Comparison of ENCODE assay signal across 15 mouse cellular contexts in the genomic region with DNA sequence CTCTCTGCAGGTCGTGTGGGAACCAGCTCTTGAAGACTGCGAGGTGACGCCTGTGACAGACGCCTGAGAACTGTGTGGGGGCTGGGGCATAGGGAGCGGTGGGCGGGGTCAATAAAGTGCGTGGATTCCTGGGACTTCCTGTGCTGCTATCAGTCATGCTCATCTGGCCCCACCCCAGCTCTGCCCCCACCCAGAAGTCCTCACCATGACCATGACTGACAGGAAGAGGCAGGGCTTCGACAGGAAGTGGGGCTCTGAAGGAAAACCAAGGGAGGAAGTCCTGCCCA. TPM values are rescaled to one million over a fixed set of nuclear protein-coding genes. Genes with fewer than 3 reads are reported as not detected.
DNase-seq lines count a peak whose midpoint lies in the region; ATAC-seq lines count a peak whose summit lies in the region.
"Had no signal": no experiment of that assay in that cellular context is flagged by ENCODE, and none has a peak within 500 bp of the region (broad histone marks: within the 10 kb centered on the region; RNA-seq: fewer than 3 reads in every experiment).

No protein-coding gene starts in this region.

- H3K4me1 ChIP-seq in hindbrain, embryonic 11.5 days (replicated peaks; ENCODE audit: control insufficient read depth, insufficient read depth, low read length), result no peaks in the 10 kb centered on the region
- no peaks in the 10 kb centered on the region for H3K4me1 ChIP-seq in hindbrain, embryonic 10.5 days (replicated peaks)
- H3K4me1 ChIP-seq in midbrain, embryonic 10.5 days, result no peaks in the 10 kb centered on the region
- H3K4me1 ChIP-seq in midbrain, embryonic 15.5 days, result no peaks in the 10 kb centered on the region
- H3K4me1 ChIP-seq in intestine, embryonic 16.5 days (ENCODE audit: control insufficient read depth, insufficient read depth, low read length), result no peaks in the 10 kb centered on the region
- no peaks in the 10 kb centered on the region for H3K4me1 ChIP-seq in neural tube, embryonic 14.5 days (ENCODE audit: control insufficient read depth, insufficient read depth, low read length)
- H3K4me1 ChIP-seq: forebrain, embryonic 13.5 days; stomach, embryonic 15.5 days had no signal

- no peaks in the 10 kb centered on the region for H3K27me3 ChIP-seq in hindbrain, embryonic 11.5 days (ENCODE audit: control insufficient read depth, insufficient read depth, low read length)
- no peaks in the 10 kb centered on the region for H3K27me3 ChIP-seq in hindbrain, embryonic 10.5 days (ENCODE audit: insufficient read depth, poor library complexity, severe bottlenecking)
- no peaks in the 10 kb centered on the region for H3K27me3 ChIP-seq in midbrain, embryonic 10.5 days (ENCODE audit: low read depth, poor library complexity, severe bottlenecking)
- no peaks in the 10 kb centered on the region for H3K27me3 ChIP-seq in midbrain, embryonic 15.5 days (replicated peaks)
- no peaks in the 10 kb centered on the region for H3K27me3 ChIP-seq in intestine, embryonic 16.5 days (replicated peaks; ENCODE audit: control insufficient read depth, insufficient read depth, low read length)
- H3K27me3 ChIP-seq in neural tube, embryonic 14.5 days (ENCODE audit: control insufficient read depth, insufficient read depth, low read length), result no peaks in the 10 kb centered on the region
- H3K27me3 ChIP-seq: forebrain, embryonic 13.5 days; stomach, embryonic 15.5 days had no signal

- no peak overlapping the region for H3K4me3 ChIP-seq in hindbrain, embryonic 11.5 days (ENCODE audit: low read depth, low read length)
- no peak overlapping the region for H3K4me3 ChIP-seq in hindbrain, embryonic 10.5 days
- no peak overlapping the region for H3K4me3 ChIP-seq in midbrain, embryonic 10.5 days
- H3K4me3 ChIP-seq in midbrain, embryonic 15.5 days, result no peak overlapping the region
- H3K4me3 ChIP-seq in intestine, embryonic 16.5 days (ENCODE audit: low read length), result no peak overlapping the region
- no peak overlapping the region for H3K4me3 ChIP-seq in neural tube, embryonic 14.5 days (ENCODE audit: low read depth, low read length)
- H3K4me3 ChIP-seq: forebrain, embryonic 13.5 days; heart, adult 2 months; stomach, embryonic 15.5 days had no signal

- H3K27ac ChIP-seq in hindbrain, embryonic 11.5 days (ENCODE audit: low read depth, low read length), result no peak overlapping the region
- H3K27ac ChIP-seq in hindbrain, embryonic 10.5 days, result no peak overlapping the region
- H3K27ac ChIP-seq in midbrain, embryonic 10.5 days (replicated peaks), result no peak overlapping the region
- no peak overlapping the region for H3K27ac ChIP-seq in midbrain, embryonic 15.5 days
- no peak overlapping the region for H3K27ac ChIP-seq in intestine, embryonic 16.5 days (ENCODE audit: low read length)
- no peak overlapping the region for H3K27ac ChIP-seq in neural tube, embryonic 14.5 days (ENCODE audit: low read depth, low read length)
- H3K27ac ChIP-seq: forebrain, embryonic 13.5 days; heart, adult 2 months; stomach, embryonic 15.5 days had no signal

- WGBS in hindbrain, embryonic 11.5 days, result 94% methylated on average over 8 of the region's 8 CpGs
- 94% methylated on average over 8 of the region's 8 CpGs for WGBS in hindbrain, embryonic 10.5 days
- 92% methylated on average over 8 of the region's 8 CpGs for WGBS in midbrain, embryonic 10.5 days
- 91% methylated on average over 8 of the region's 8 CpGs for WGBS in midbrain, embryonic 15.5 days
- WGBS in intestine, embryonic 16.5 days, result 96% methylated on average over 8 of the region's 8 CpGs
- WGBS in neural tube, embryonic 14.5 days, result 94% methylated on average over 8 of the region's 8 CpGs

- no peak overlapping the region for H3K4me2 ChIP-seq in hindbrain, embryonic 11.5 days (replicated peaks; ENCODE audit: low read depth, low read length)
- no peak overlapping the region for H3K4me2 ChIP-seq in midbrain, embryonic 15.5 days
- H3K4me2 ChIP-seq in intestine, embryonic 16.5 days (ENCODE audit: low read depth, low read length), result no peak overlapping the region
- no peak overlapping the region for H3K4me2 ChIP-seq in neural tube, embryonic 14.5 days (ENCODE audit: low read depth, low read length)
- H3K4me2 ChIP-seq: forebrain, embryonic 13.5 days; stomach, embryonic 15.5 days had no signal

- H3K9me3 ChIP-seq in hindbrain, embryonic 11.5 days (ENCODE audit: control insufficient read depth, low read length), result peaks cover 9% of the 10 kb centered on the region
- H3K9me3 ChIP-seq in hindbrain, embryonic 10.5 days, result peaks cover 43% of the 10 kb centered on the region
- peaks cover 57% of the 10 kb centered on the region for H3K9me3 ChIP-seq in midbrain, embryonic 10.5 days (replicated peaks)
- peaks cover 3% of the 10 kb centered on the region; the same call in 1 of the 2 replicates for H3K9me3 ChIP-seq in midbrain, embryonic 15.5 days
- peaks cover 33% of the 10 kb centered on the region for H3K9me3 ChIP-seq in intestine, embryonic 16.5 days (ENCODE audit: control insufficient read depth, low read length)
- peaks cover 6% of the 10 kb centered on the region for H3K9me3 ChIP-seq in neural tube, embryonic 14.5 days (ENCODE audit: control insufficient read depth, low read length)
- H3K9me3 ChIP-seq: stomach, embryonic 15.5 days had no signal

- no peak overlapping the region for H3K9ac ChIP-seq in hindbrain, embryonic 11.5 days (ENCODE audit: low read depth, low read length)
- no peak overlapping the region for H3K9ac ChIP-seq in midbrain, embryonic 15.5 days
- H3K9ac ChIP-seq in intestine, embryonic 16.5 days (ENCODE audit: low read depth, low read length), result no peak overlapping the region
- no peak overlapping the region for H3K9ac ChIP-seq in neural tube, embryonic 14.5 days (replicated peaks; ENCODE audit: low read depth, low read length)
- H3K9ac ChIP-seq: forebrain, embryonic 13.5 days; stomach, embryonic 15.5 days had no signal

- no peaks in the 10 kb centered on the region for H3K36me3 ChIP-seq in hindbrain, embryonic 11.5 days (ENCODE audit: control insufficient read depth, insufficient read depth, low read length)
- peaks cover 13% of the 10 kb centered on the region for H3K36me3 ChIP-seq in hindbrain, embryonic 10.5 days
- peaks cover 11% of the 10 kb centered on the region for H3K36me3 ChIP-seq in midbrain, embryonic 10.5 days
- no peaks in the 10 kb centered on the region for H3K36me3 ChIP-seq in midbrain, embryonic 15.5 days (replicated peaks)
- H3K36me3 ChIP-seq in intestine, embryonic 16.5 days (ENCODE audit: control insufficient read depth, insufficient read depth, low read length), result 0 out of 2 replicates have a peak, but pooled peaks cover under 1% of the 10 kb centered on the region
- H3K36me3 ChIP-seq in neural tube, embryonic 14.5 days (ENCODE audit: control insufficient read depth, insufficient read depth, low read length), result no peaks in the 10 kb centered on the region

- peak; percentile 20 for ATAC-seq in hindbrain, embryonic 11.5 days (ENCODE audit: low FRiP score)
- no peak for ATAC-seq in midbrain, embryonic 15.5 days (replicated peaks)
- 0 out of 2 replicates have a peak, but pooled peaks have one; percentile 24 for ATAC-seq in intestine, embryonic 16.5 days
- peak; percentile 18; the same call in 1 of the 2 replicates for ATAC-seq in neural tube, embryonic 14.5 days (ENCODE audit: low read depth)

- no peak for DNase-seq in hindbrain, embryonic 11.5 days (ENCODE audit: low spot score)
- no peak for DNase-seq in hindbrain, embryonic 10.5 days (ENCODE audit: low spot score)
- DNase-seq in midbrain, embryonic 10.5 days (ENCODE audit: low spot score), result peak; percentile 12
- DNase-seq in cerebellum, adult 9-11 months, result no peak
- DNase-seq: cerebellum, postnatal 36 days; heart, adult 2 months; kidney, adult 2 months; right cerebral cortex, postnatal 25 days had no signal

RNA-seq across cellular contexts. Expression of a gene that starts 9.2 kb away (rescaled TPM):
- polyA plus RNA-seq in hindbrain, embryonic 11.5 days (2014; fragmentation: Nextera tagmentation; extraction: Ambion mirVana), result 3.0 TPM in 2 replicates
- 2.1 and 5.2 TPM in 2 replicates for polyA plus RNA-seq in hindbrain, embryonic 10.5 days (2016; fragmentation: Nextera tagmentation; extraction: Ambion mirVana)
- polyA plus RNA-seq in midbrain, embryonic 10.5 days (2016; fragmentation: Nextera tagmentation; extraction: Ambion mirVana), result 2.0 and 2.3 TPM in 2 replicates
- polyA plus RNA-seq in midbrain, embryonic 15.5 days (2015; fragmentation: Nextera tagmentation; extraction: Ambion mirVana), result 2.1 and 4.0 TPM in 2 replicates
- 6.6 and 6.9 TPM in 2 replicates for polyA plus RNA-seq in intestine, embryonic 16.5 days (2015; fragmentation: Nextera tagmentation; extraction: Ambion mirVana)
- polyA plus RNA-seq in neural tube, embryonic 14.5 days (2014; fragmentation: Nextera tagmentation; extraction: Ambion mirVana), result 1.9 and 2.4 TPM in 2 replicates

RNA-seq across cellular contexts. Expression of a gene that starts 32.7 kb away (rescaled TPM):
- not detected in 2 replicates for polyA plus RNA-seq in hindbrain, embryonic 11.5 days (2014; fragmentation: Nextera tagmentation; extraction: Ambion mirVana)
- not detected in 2 replicates for polyA plus RNA-seq in hindbrain, embryonic 10.5 days (2016; fragmentation: Nextera tagmentation; extraction: Ambion mirVana)
- not detected in 2 replicates for polyA plus RNA-seq in midbrain, embryonic 10.5 days (2016; fragmentation: Nextera tagmentation; extraction: Ambion mirVana)
- 0.04 and 0.12 TPM in 2 replicates for polyA plus RNA-seq in midbrain, embryonic 15.5 days (2015; fragmentation: Nextera tagmentation; extraction: Ambion mirVana)
- not detected in 2 replicates for polyA plus RNA-seq in intestine, embryonic 16.5 days (2015; fragmentation: Nextera tagmentation; extraction: Ambion mirVana)
- 0.09 TPM in 1 of 2 replicates, not detected in the other for polyA plus RNA-seq in neural tube, embryonic 14.5 days (2014; fragmentation: Nextera tagmentation; extraction: Ambion mirVana)
- polyA plus RNA-seq: forebrain, embryonic 13.5 days; G1E; heart, adult 2 months; kidney, adult 2 months; lung, embryonic 16.5 days; stomach, embryonic 15.5 days had no signal

RNA-seq across cellular contexts. Expression of a gene that starts 45.8 kb away (rescaled TPM):
- not detected in 2 replicates for polyA plus RNA-seq in hindbrain, embryonic 11.5 days (2014; fragmentation: Nextera tagmentation; extraction: Ambion mirVana)
- not detected in 2 replicates for polyA plus RNA-seq in hindbrain, embryonic 10.5 days (2016; fragmentation: Nextera tagmentation; extraction: Ambion mirVana)
- not detected in 2 replicates for polyA plus RNA-seq in midbrain, embryonic 10.5 days (2016; fragmentation: Nextera tagmentation; extraction: Ambion mirVana)
- not detected in 2 replicates for polyA plus RNA-seq in midbrain, embryonic 15.5 days (2015; fragmentation: Nextera tagmentation; extraction: Ambion mirVana)
- not detected in 2 replicates for polyA plus RNA-seq in intestine, embryonic 16.5 days (2015; fragmentation: Nextera tagmentation; extraction: Ambion mirVana)
- not detected in 2 replicates for polyA plus RNA-seq in neural tube, embryonic 14.5 days (2014; fragmentation: Nextera tagmentation; extraction: Ambion mirVana)
- polyA plus RNA-seq: forebrain, embryonic 13.5 days; G1E; heart, adult 2 months; kidney, adult 2 months; lung, embryonic 16.5 days; stomach, embryonic 15.5 days had no signal
